Comparison of ENCODE assay signal across 8 mouse cellular contexts in genomic region chr2:144599831-144600687, GRCm38 (mm10). TPM values are rescaled to one million over a fixed set of nuclear protein-coding genes. Genes with fewer than 3 reads are reported as not detected.
A peak's percentile ranks its signal among the peaks of the same experiment; 100 is the strongest.
DNase-seq lines count a peak whose midpoint lies in the region; ATAC-seq lines count a peak whose summit lies in the region.

TSS of gene Dtd1 (plus strand) at chr2:144599897.

- peak within 1 kb of the TSS; percentile 52 for H3K4me2 ChIP-seq in hindbrain, embryonic 11.5 days (replicated peaks; ENCODE audit: low read depth, low read length)

- ATAC-seq in hindbrain, embryonic 11.5 days (ENCODE audit: low FRiP score) = peak; percentile 95

- H3K9ac ChIP-seq in hindbrain, embryonic 11.5 days (ENCODE audit: low read depth, low read length) = peak within 1 kb of the TSS; percentile 74

- no peaks in the 10 kb centered on the region for H3K9me3 ChIP-seq in hindbrain, embryonic 11.5 days (ENCODE audit: control insufficient read depth, low read length)

- no peaks in the 10 kb centered on the region for H3K4me1 ChIP-seq in hindbrain, embryonic 11.5 days (replicated peaks; ENCODE audit: control insufficient read depth, insufficient read depth, low read length)

- peak within 1 kb of the TSS; percentile 50 for H3K4me3 ChIP-seq in hindbrain, embryonic 11.5 days (ENCODE audit: low read depth, low read length)

- H3K27ac ChIP-seq in hindbrain, embryonic 11.5 days (ENCODE audit: low read depth, low read length) = no peak within 1 kb of the TSS

- peak; percentile 85 for DNase-seq in Muller cell, postnatal 12 days (ENCODE audit: inconsistent ontology term)
- DNase-seq in cerebellum, adult 9-11 months = peak; percentile 95
- DNase-seq in frontal cortex, adult 2 months (ENCODE audit: extremely low spot score in 1 of 2, low spot score in 1 of 2) = peak; percentile 69 to 93
- peak; percentile 88 for DNase-seq in hindbrain, embryonic 11.5 days (ENCODE audit: low spot score)
- DNase-seq in layer of hippocampus, postnatal 14 days (ENCODE audit: low spot score in 2 of 2) = peak; percentile 82 to 83
- DNase-seq in lung, postnatal 14 days = peak; percentile 91
- DNase-seq in retina, adult 2 months (ENCODE audit: low read depth, low spot score) = peak; percentile 74
- DNase-seq in thymus, postnatal 36 days = peak; percentile 85

- H3K27me3 ChIP-seq in hindbrain, embryonic 11.5 days (ENCODE audit: control insufficient read depth, insufficient read depth, low read length) = no peaks in the 10 kb centered on the region

- 2% methylated on average over 48 of the region's 50 CpGs for WGBS in hindbrain, embryonic 11.5 days

- no peaks in the 10 kb centered on the region for H3K36me3 ChIP-seq in hindbrain, embryonic 11.5 days (ENCODE audit: control insufficient read depth, insufficient read depth, low read length)

RNA-seq across cellular contexts. Expression of gene Dtd1, which starts in this region (rescaled TPM):
- polyA plus RNA-seq in frontal cortex, adult 2 months (2012; rRNA removed) = 57.5 and 68.5 TPM in 2 replicates
- 33.6 and 38.3 TPM in 2 replicates for polyA plus RNA-seq in hindbrain, embryonic 11.5 days (2014; fragmentation: Nextera tagmentation; extraction: Ambion mirVana)
- total RNA-seq in layer of hippocampus, postnatal 14 days (2021) = 10 to 100 TPM; 54.8 to 55.5 TPM
